Mouse (Mus musculus) limb, embryonic 11.5 days (tissue): ENCODE measurements around the gene Gm49333. TPM values are rescaled to one million over a fixed set of nuclear protein-coding genes. Genes with fewer than 3 reads are reported as not detected.
A peak's percentile ranks its signal among the peaks of the same experiment; 100 is the strongest.

Experiments
- ATAC-seq: fragments of 200-750 bp; cut with Nextera tagmentation; 2 replicates; pipeline ENCODE4 v1.8.0; 2017; ENCODE audit warnings: low read depth; ENCODE audit not compliant: insufficient number of reproducible peaks, low FRiP score, low TSS enrichment
- DNase-seq: peaks from one replicate; pipeline ENCODE4 v3.0.0-alpha.2; 2015; ENCODE audit warnings: low spot score
- H3K27ac ChIP-seq: fragments of 300-500 bp; sonication (generic); replicated peaks from 2 replicates; pipeline ENCODE4 v1.5.1; 2014; ENCODE audit warnings: low read depth, mild to moderate bottlenecking, low read length
- H3K27me3 ChIP-seq: fragments of 300-500 bp; sonication (generic); 2 replicates; pipeline ENCODE4 v1.6.1; 2014; ENCODE audit warnings: mild to moderate bottlenecking, low read length, mixed read lengths; ENCODE audit not compliant: control insufficient read depth, insufficient read depth
- H3K36me3 ChIP-seq: fragments of 300-500 bp; sonication (generic); 2 replicates; pipeline ENCODE4 v1.6.1; 2014; ENCODE audit warnings: mild to moderate bottlenecking, low read length, moderate library complexity, mixed read lengths; ENCODE audit not compliant: control insufficient read depth, insufficient read depth
- H3K4me1 ChIP-seq: fragments of 300-500 bp; sonication (generic); 2 replicates; pipeline ENCODE4 v1.6.1; 2014; ENCODE audit warnings: low read length, mixed read lengths; ENCODE audit not compliant: control insufficient read depth, insufficient read depth
- H3K4me2 ChIP-seq: fragments of 300-500 bp; sonication (generic); 2 replicates; pipeline ENCODE4 v1.6.1; 2014; ENCODE audit warnings: low read depth, mild to moderate bottlenecking, moderate library complexity; ENCODE audit not compliant: severe bottlenecking
- H3K4me3 ChIP-seq: fragments of 300-500 bp; sonication (generic); 2 replicates; pipeline ENCODE4 v1.5.1; 2014; ENCODE audit warnings: low read depth, low read length
- H3K9ac ChIP-seq: fragments of 300-500 bp; sonication (generic); 2 replicates; pipeline ENCODE4 v1.6.1; 2014; ENCODE audit warnings: mild to moderate bottlenecking, low read length
- H3K9me3 ChIP-seq: fragments of 300-500 bp; sonication (generic); 2 replicates; pipeline ENCODE4 v1.6.1; 2016; ENCODE audit warnings: low read length; ENCODE audit not compliant: control insufficient read depth
- WGBS: fragments of 180-500 bp; shearing (Covaris S2); extraction: QIAGEN DNeasy Blood & Tissue Kit; methylation state at CpG from one replicate; pipeline ENCODE4 v1.1.7; 2014; 5-methylcytosine and 5-hydroxymethylcytosine counted together
- polyA plus RNA-seq: library from polyadenylated mRNA; unstranded; fragments of >200 nt; fragmentation: Nextera tagmentation; extraction: Ambion mirVana; gene quantifications from 2 replicates; pipeline ENCODE4 v1.2.1, GENCODE M21; 2014

Gene Gm49333
- polyA plus RNA-seq = not detected in 2 replicates

GRCm38 (mm10) chr16:20611357-20612227 lies at the start of gene Gm49333, which contains the start of the genes Eef1akmt4 and Alg3:
Gene Gm49333 (plus strand): TSS chr16:20611610.
Gene Eef1akmt4 (plus strand): TSS chr16:20611593.
Gene Alg3 (minus strand): TSS chr16:20611735.
- DNase-seq (peak; percentile 86), ATAC-seq (peak; percentile 97)
- Histone ChIP-seq H3K27ac (peak within 1 kb of the TSS; percentile 60; the same call in 1 of the 2 replicates), H3K36me3 (peaks cover 7% of the 10 kb centered on the region; the same call in 1 of the 2 replicates), H3K4me1 (peaks cover 3% of the 10 kb centered on the region; the same call in 1 of the 2 replicates), H3K9ac (peak within 1 kb of the TSS; percentile 88), H3K4me3 (peak within 1 kb of the TSS; percentile 68), H3K4me2 (peak within 1 kb of the TSS; percentile 87), H3K27me3 (no peaks in the 10 kb centered on the region), H3K9me3 (no peaks in the 10 kb centered on the region)
- 3% methylated on average over 41 of the region's 41 CpGs for WGBS

- no peak for DNase-seq
- Histone ChIP-seq H3K27me3 (no peaks in the 10 kb centered on the region), H3K4me3 (no peak overlapping the region), H3K9me3 (no peaks in the 10 kb centered on the region), H3K4me1 (no peaks in the 10 kb centered on the region), H3K27ac (no peak overlapping the region), H3K4me2 (no peak overlapping the region), H3K9ac (no peak overlapping the region), H3K36me3 (peaks cover 11% of the 10 kb centered on the region)
- 76% methylated on average over 1 of the region's 1 CpGs for WGBS
- no peak for ATAC-seq
Observed at GRCm38 (mm10) chr16:20565075-20565474, 46.3 kb upstream of the Gm49333 start.

- WGBS = under 1% methylated on average over 24 of the region's 24 CpGs
- Histone ChIP-seq H3K27ac (no peak within 1 kb of the TSS), H3K4me2 (peak within 1 kb of the TSS; percentile 85), H3K4me3 (peak within 1 kb of the TSS; percentile 46), H3K4me1 (peaks cover 17% of the 10 kb centered on the region), H3K27me3 (peaks cover 44% of the 10 kb centered on the region), H3K9ac (peak within 1 kb of the TSS; percentile 56), H3K36me3 (no peaks in the 10 kb centered on the region), H3K9me3 (no peaks in the 10 kb centered on the region)
- ATAC-seq (peak; percentile 54; the same call in 1 of the 2 replicates), DNase-seq (peak; percentile 48)
Observed at GRCm38 (mm10) chr16:20589366-20589938, 22.0 kb upstream of the Gm49333 start, which contains the start of gene Vwa5b2. Gene Vwa5b2 (plus strand): TSS chr16:20589471.

GRCm38 (mm10) chr16:20589939-20590679 lies 21.3 kb upstream of the Gm49333 start:
- Histone ChIP-seq H3K4me3 (peak overlapping the region; percentile 46), H3K27me3 (peaks cover 44% of the 10 kb centered on the region), H3K27ac (no peak overlapping the region), H3K4me2 (peak overlapping the region; percentile 85), H3K9me3 (no peaks in the 10 kb centered on the region), H3K36me3 (no peaks in the 10 kb centered on the region), H3K4me1 (peaks cover 17% of the 10 kb centered on the region), H3K9ac (peak overlapping the region; percentile 56)
- ATAC-seq (peak; percentile 77), DNase-seq (peak; percentile 71)
- under 1% methylated on average over 39 of the region's 39 CpGs for WGBS

- peak; percentile 30 for DNase-seq
Observed at GRCm38 (mm10) chr16:20590680-20591038, 20.8 kb upstream of the Gm49333 start.

GRCm38 (mm10) chr16:20591076-20591705 lies 20.2 kb upstream of the Gm49333 start:
- H3K4me1 ChIP-seq = peaks cover 17% of the 10 kb centered on the region
- WGBS = 3% methylated on average over 48 of the region's 48 CpGs
- H3K27ac ChIP-seq = no peak overlapping the region
- H3K27me3 ChIP-seq = peaks cover 44% of the 10 kb centered on the region
- H3K36me3 ChIP-seq = no peaks in the 10 kb centered on the region
- DNase-seq = peak; percentile 37
- peak overlapping the region; percentile 17 for H3K4me2 ChIP-seq
- H3K9ac ChIP-seq = no peak overlapping the region
- H3K9me3 ChIP-seq = no peaks in the 10 kb centered on the region
- H3K4me3 ChIP-seq = peak overlapping the region; percentile 10; the same call in 1 of the 2 replicates
- no peak for ATAC-seq

More at GRCm38 (mm10) chr16:20590680-20591038, 20.8 kb upstream of the Gm49333 start:
- no peak for ATAC-seq
- peaks cover 17% of the 10 kb centered on the region for H3K4me1 ChIP-seq
- H3K36me3 ChIP-seq = no peaks in the 10 kb centered on the region
- peak overlapping the region; percentile 85 for H3K4me2 ChIP-seq
- no peak overlapping the region for H3K27ac ChIP-seq
- no peaks in the 10 kb centered on the region for H3K9me3 ChIP-seq
- H3K27me3 ChIP-seq = peaks cover 44% of the 10 kb centered on the region
- peak overlapping the region; percentile 46 for H3K4me3 ChIP-seq
- H3K9ac ChIP-seq = no peak overlapping the region; the same call in 1 of the 2 replicates
- WGBS = 3% methylated on average over 16 of the region's 17 CpGs

GRCm38 (mm10) chr16:20595060-20595673 lies 16.2 kb upstream of the Gm49333 start:
- Histone ChIP-seq H3K4me1 (peaks cover 13% of the 10 kb centered on the region; the same call in 1 of the 2 replicates), H3K9ac (no peak overlapping the region), H3K27ac (no peak overlapping the region), H3K4me3 (no peak overlapping the region), H3K36me3 (no peaks in the 10 kb centered on the region), H3K4me2 (no peak overlapping the region), H3K9me3 (no peaks in the 10 kb centered on the region), H3K27me3 (peaks cover 28% of the 10 kb centered on the region)
- DNase-seq (no peak), ATAC-seq (no peak)
- WGBS = 88% methylated on average over 7 of the region's 7 CpGs
